Mouse (Mus musculus): ENCODE data around the gene Katnb1. TPM values are rescaled to one million over a fixed set of nuclear protein-coding genes. Genes with fewer than 3 reads are reported as not detected.
A peak's percentile ranks its signal among the peaks of the same experiment; 100 is the strongest.

Gene Katnb1
- polyA plus RNA-seq, 1 experiment from 2014 or later: 11.6 TPM

GRCm38 (mm10) chr8:95123455-95123854 lies 42.5 kb downstream of the Katnb1 start:
- 87% methylated on average over 5 of the region's 5 CpGs for WGBS
- H3K4me2 ChIP-seq (replicated peaks; ENCODE audit: low read depth): no peak overlapping the region
- no peak overlapping the region for H3K9ac ChIP-seq (ENCODE audit: low read length)
- no peaks in the 10 kb centered on the region for H3K27me3 ChIP-seq (ENCODE audit: control insufficient read depth, insufficient read depth, low read length)
- H3K4me3 ChIP-seq (ENCODE audit: low read depth, low read length): no peak overlapping the region
- no peak overlapping the region for H3K27ac ChIP-seq (replicated peaks)
- TF ChIP-seq CTCF (IDR thresholded peaks at IDR 0.05; ENCODE audit: low read depth) (peak; percentile 49), EP300 (optimal IDR thresholded peaks at IDR 0.05) (no peak)
- H3K4me1 ChIP-seq (replicated peaks; ENCODE audit: control insufficient read depth, insufficient read depth): no peaks in the 10 kb centered on the region
- H3K36me3 ChIP-seq (ENCODE audit: control insufficient read depth, insufficient read depth, low read length): peaks cover 5% of the 10 kb centered on the region; the same call in 1 of the 2 replicates
- ATAC-seq (ENCODE audit: low FRiP score, low TSS enrichment) (no peak), DNase-seq (ENCODE audit: low spot score) (no peak)
- H3K9me3 ChIP-seq (ENCODE audit: control insufficient read depth, low read length): no peaks in the 10 kb centered on the region

- Histone ChIP-seq H3K27ac (replicated peaks) (no peak overlapping the region), H3K27me3 (ENCODE audit: control insufficient read depth, insufficient read depth, low read length) (no peaks in the 10 kb centered on the region), H3K4me1 (replicated peaks; ENCODE audit: control insufficient read depth, insufficient read depth) (no peaks in the 10 kb centered on the region), H3K4me3 (ENCODE audit: low read depth, low read length) (no peak overlapping the region), H3K9ac (ENCODE audit: low read length) (no peak overlapping the region), H3K4me2 (replicated peaks; ENCODE audit: low read depth) (no peak overlapping the region), H3K9me3 (ENCODE audit: control insufficient read depth, low read length) (no peaks in the 10 kb centered on the region), H3K36me3 (ENCODE audit: control insufficient read depth, insufficient read depth, low read length) (peaks cover 9% of the 10 kb centered on the region; the same call in 1 of the 2 replicates)
- 93% methylated on average over 11 of the region's 11 CpGs for WGBS
- ATAC-seq (ENCODE audit: low FRiP score, low TSS enrichment): no peak
- TF ChIP-seq EP300 (optimal IDR thresholded peaks at IDR 0.05) (no peak), CTCF (IDR thresholded peaks at IDR 0.05; ENCODE audit: low read depth) (no peak)
- no peak for DNase-seq (ENCODE audit: low spot score)
Measured at GRCm38 (mm10) chr8:95126497-95126896, 45.5 kb downstream of the Katnb1 start.

GRCm38 (mm10) chr8:95127658-95128057 lies 46.7 kb downstream of the Katnb1 start:
- WGBS: 76% methylated on average over 9 of the region's 9 CpGs
- no peak overlapping the region for H3K4me2 ChIP-seq (replicated peaks; ENCODE audit: low read depth)
- H3K9ac ChIP-seq (ENCODE audit: low read length): no peak overlapping the region
- no peak for DNase-seq (ENCODE audit: low spot score)
- no peaks in the 10 kb centered on the region for H3K9me3 ChIP-seq (ENCODE audit: control insufficient read depth, low read length)
- no peak overlapping the region for H3K27ac ChIP-seq (replicated peaks)
- H3K4me3 ChIP-seq (ENCODE audit: low read depth, low read length): no peak overlapping the region
- TF ChIP-seq CTCF (IDR thresholded peaks at IDR 0.05; ENCODE audit: low read depth) (no peak), EP300 (optimal IDR thresholded peaks at IDR 0.05) (no peak)
- H3K4me1 ChIP-seq (replicated peaks; ENCODE audit: control insufficient read depth, insufficient read depth): no peaks in the 10 kb centered on the region
- H3K27me3 ChIP-seq (ENCODE audit: control insufficient read depth, insufficient read depth, low read length): no peaks in the 10 kb centered on the region
- H3K36me3 ChIP-seq (ENCODE audit: control insufficient read depth, insufficient read depth, low read length): peaks cover 9% of the 10 kb centered on the region; the same call in 1 of the 2 replicates
- 0 out of 2 replicates have a peak, but pooled peaks have one; percentile 9 for ATAC-seq (ENCODE audit: low FRiP score, low TSS enrichment)

DNA sequence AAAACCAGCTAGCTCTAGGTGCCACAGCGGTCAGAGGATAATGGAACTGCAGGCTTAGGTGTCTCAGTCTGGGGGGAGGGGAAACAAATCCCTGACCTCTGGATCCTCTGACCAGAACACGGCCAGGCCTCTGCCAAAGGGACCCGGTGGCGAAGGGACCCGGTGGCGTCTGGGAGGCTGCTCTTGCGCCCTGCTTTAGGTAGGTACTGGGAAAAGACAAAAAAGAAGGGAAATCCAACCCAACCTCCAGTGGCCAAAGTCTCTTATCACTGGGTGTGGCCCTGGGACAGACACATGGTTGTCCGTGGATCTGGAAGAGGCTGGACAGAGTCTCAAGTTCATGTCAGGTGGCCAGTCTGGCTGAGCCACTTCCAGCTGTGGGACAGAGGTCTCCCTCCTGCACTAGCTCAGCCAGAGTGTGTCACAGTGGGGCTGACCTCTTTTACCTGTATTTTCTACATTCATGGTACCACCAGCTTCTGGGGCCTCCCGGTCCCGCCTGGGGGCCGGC lies 47.8 kb downstream of the Katnb1 start:
- Histone ChIP-seq H3K4me3 (ENCODE audit: low read depth, low read length) (no peak overlapping the region), H3K9ac (ENCODE audit: low read length) (no peak overlapping the region), H3K9me3 (ENCODE audit: control insufficient read depth, low read length) (no peaks in the 10 kb centered on the region), H3K4me1 (replicated peaks; ENCODE audit: control insufficient read depth, insufficient read depth) (no peaks in the 10 kb centered on the region), H3K36me3 (ENCODE audit: control insufficient read depth, insufficient read depth, low read length) (peaks cover 9% of the 10 kb centered on the region; the same call in 1 of the 2 replicates), H3K27me3 (ENCODE audit: control insufficient read depth, insufficient read depth, low read length) (no peaks in the 10 kb centered on the region), H3K4me2 (replicated peaks; ENCODE audit: low read depth) (no peak overlapping the region), H3K27ac (replicated peaks) (no peak overlapping the region)
- no peak for TF ChIP-seq CTCF (IDR thresholded peaks at IDR 0.05; ENCODE audit: low read depth)
- TF ChIP-seq EP300 (optimal IDR thresholded peaks at IDR 0.05): no peak
- no peak for DNase-seq (ENCODE audit: low spot score)
- WGBS: 85% methylated on average over 11 of the region's 11 CpGs
- no peak for ATAC-seq (ENCODE audit: low FRiP score, low TSS enrichment)

- Histone ChIP-seq H3K4me2 (replicated peaks; ENCODE audit: low read depth) (no peak overlapping the region), H3K9ac (ENCODE audit: low read length) (no peak overlapping the region), H3K27me3 (ENCODE audit: control insufficient read depth, insufficient read depth, low read length) (no peaks in the 10 kb centered on the region), H3K9me3 (ENCODE audit: control insufficient read depth, low read length) (no peaks in the 10 kb centered on the region), H3K4me3 (ENCODE audit: low read depth, low read length) (no peak overlapping the region), H3K4me1 (replicated peaks; ENCODE audit: control insufficient read depth, insufficient read depth) (no peaks in the 10 kb centered on the region), H3K36me3 (ENCODE audit: control insufficient read depth, insufficient read depth, low read length) (peaks cover 9% of the 10 kb centered on the region; the same call in 1 of the 2 replicates), H3K27ac (replicated peaks) (no peak overlapping the region)
- WGBS: 57% methylated on average over 15 of the region's 15 CpGs
- no peak for ATAC-seq (ENCODE audit: low FRiP score, low TSS enrichment)
- TF ChIP-seq CTCF (IDR thresholded peaks at IDR 0.05; ENCODE audit: low read depth) (no peak), EP300 (optimal IDR thresholded peaks at IDR 0.05) (no peak)
- no peak for DNase-seq (ENCODE audit: low spot score)
Measured at GRCm38 (mm10) chr8:95130966-95131537, 50.1 kb downstream of the Katnb1 start.

DNA sequence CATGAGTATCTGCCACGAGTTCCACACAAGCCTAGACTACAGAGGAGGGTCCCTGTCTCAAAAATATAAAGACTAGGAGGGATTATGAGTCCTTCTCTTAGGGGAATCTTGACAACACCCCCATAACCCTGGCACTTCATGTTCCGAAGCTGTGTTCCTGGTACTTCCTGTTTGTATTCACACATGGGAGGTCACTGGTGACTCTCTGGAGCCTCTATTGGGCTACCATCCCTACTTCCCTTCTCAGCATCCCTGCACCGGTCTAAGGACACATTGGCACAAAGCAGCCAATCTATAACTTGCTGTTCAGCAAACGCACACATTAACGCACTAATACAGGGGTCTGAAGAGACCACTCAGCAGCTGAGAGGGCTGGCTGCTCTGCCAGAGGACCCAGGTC lies 51.0 kb downstream of the Katnb1 start:
- Histone ChIP-seq H3K27me3 (ENCODE audit: control insufficient read depth, insufficient read depth, low read length) (0 out of 2 replicates have a peak, but pooled peaks cover 1% of the 10 kb centered on the region), H3K27ac (replicated peaks) (no peak overlapping the region), H3K9me3 (ENCODE audit: control insufficient read depth, low read length) (no peaks in the 10 kb centered on the region), H3K36me3 (ENCODE audit: control insufficient read depth, insufficient read depth, low read length) (peaks cover 7% of the 10 kb centered on the region; the same call in 1 of the 2 replicates), H3K4me3 (ENCODE audit: low read depth, low read length) (no peak overlapping the region), H3K9ac (ENCODE audit: low read length) (no peak overlapping the region), H3K4me2 (replicated peaks; ENCODE audit: low read depth) (no peak overlapping the region), H3K4me1 (replicated peaks; ENCODE audit: control insufficient read depth, insufficient read depth) (no peaks in the 10 kb centered on the region)
- 71% methylated on average over 5 of the region's 5 CpGs for WGBS
- ATAC-seq (ENCODE audit: low FRiP score, low TSS enrichment) (no peak), DNase-seq (ENCODE audit: low spot score) (no peak)
- TF ChIP-seq EP300 (optimal IDR thresholded peaks at IDR 0.05) (no peak), CTCF (IDR thresholded peaks at IDR 0.05; ENCODE audit: low read depth) (no peak)
